Mouse (Mus musculus): Measurements from ENCODE around the gene Slc39a12. TPM values are rescaled to one million over a fixed set of nuclear protein-coding genes. Genes with fewer than 3 reads are reported as not detected.

The Slc39a12 gene
- total and polyA plus RNA-seq, 3 experiments, result 0.08 to 0.32 TPM; not detected in 1

GRCm38 (mm10) chr2:14496150-14496549 lies 108.0 kb downstream of the Slc39a12 start:
- intact Hi-C loops (cut with DNase I), result loop anchor here (10.0 kb wide), 2 partner anchors 109 to 179 kb away; partner anchors contain the start of gene Cacnb2
- TF ChIP-seq POLR2A (IDR thresholded peaks at IDR 0.05; ENCODE audit: insufficient read depth, low read depth, low read length) (no peak), CTCF (IDR thresholded peaks at IDR 0.05) (no peak), EP300 (IDR thresholded peaks at IDR 0.05; ENCODE audit: insufficient read depth, low read depth, low read length) (no peak)
- H3K27ac ChIP-seq, result peak overlapping the region; percentile 36
- no peaks in the 10 kb centered on the region for H3K27me3 ChIP-seq (ENCODE audit: control insufficient read depth, insufficient read depth, low read length)
- no peak overlapping the region for H3K9ac ChIP-seq (ENCODE audit: low read depth, low read length)
- H3K4me1 ChIP-seq (ENCODE audit: control insufficient read depth, insufficient read depth, low read length), result no peaks in the 10 kb centered on the region; the same call in 1 of the 2 replicates
- no peak for DNase-seq
- H3K4me3 ChIP-seq, result no peak overlapping the region
- 4% methylated on average over 2 of the region's 2 CpGs for WGBS
- no peaks in the 10 kb centered on the region for H3K36me3 ChIP-seq (ENCODE audit: control insufficient read depth, insufficient read depth, low read length)
- H3K79me2 ChIP-seq (replicated peaks; ENCODE audit: control insufficient read depth, insufficient read depth, low read length), result no peaks in the 10 kb centered on the region

GRCm38 (mm10) chr2:14502482-14502881 lies 114.4 kb downstream of the Slc39a12 start:
- no peak for DNase-seq
- Histone ChIP-seq H3K36me3 (ENCODE audit: control insufficient read depth, insufficient read depth, low read length) (no peaks in the 10 kb centered on the region), H3K27ac (no peak overlapping the region), H3K4me1 (ENCODE audit: control insufficient read depth, insufficient read depth, low read length) (no peaks in the 10 kb centered on the region), H3K79me2 (replicated peaks; ENCODE audit: control insufficient read depth, insufficient read depth, low read length) (no peaks in the 10 kb centered on the region), H3K27me3 (ENCODE audit: control insufficient read depth, insufficient read depth, low read length) (no peaks in the 10 kb centered on the region), H3K4me3 (no peak overlapping the region), H3K9ac (ENCODE audit: low read depth, low read length) (no peak overlapping the region)
- intact Hi-C loops (cut with DNase I), result no loop called here
- WGBS, result 38% methylated on average over 3 of the region's 3 CpGs
- no peak for TF ChIP-seq POLR2A (IDR thresholded peaks at IDR 0.05; ENCODE audit: insufficient read depth, low read depth, low read length)
- no peak for TF ChIP-seq EP300 (IDR thresholded peaks at IDR 0.05; ENCODE audit: insufficient read depth, low read depth, low read length)
- no peak for TF ChIP-seq CTCF (IDR thresholded peaks at IDR 0.05)

- H3K27me3 ChIP-seq (ENCODE audit: control insufficient read depth, insufficient read depth, low read length), result no peaks in the 10 kb centered on the region
- H3K4me3 ChIP-seq, result no peak overlapping the region
- no peaks in the 10 kb centered on the region for H3K36me3 ChIP-seq (ENCODE audit: control insufficient read depth, insufficient read depth, low read length)
- 81% methylated on average over 5 of the region's 5 CpGs for WGBS
- no peaks in the 10 kb centered on the region for H3K79me2 ChIP-seq (replicated peaks; ENCODE audit: control insufficient read depth, insufficient read depth, low read length)
- H3K9ac ChIP-seq (ENCODE audit: low read depth, low read length), result no peak overlapping the region
- no peaks in the 10 kb centered on the region for H3K4me1 ChIP-seq (ENCODE audit: control insufficient read depth, insufficient read depth, low read length)
- no peak for DNase-seq
- TF ChIP-seq CTCF (IDR thresholded peaks at IDR 0.05) (no peak), EP300 (IDR thresholded peaks at IDR 0.05; ENCODE audit: insufficient read depth, low read depth, low read length) (no peak), POLR2A (IDR thresholded peaks at IDR 0.05; ENCODE audit: insufficient read depth, low read depth, low read length) (no peak)
- H3K27ac ChIP-seq, result no peak overlapping the region
- intact Hi-C loops (cut with DNase I), result no loop called here
These were observed 130.1 kb downstream of the Slc39a12 start for GRCm38 (mm10) chr2:14518237-14518636.

GRCm38 (mm10) chr2:14534325-14535077 lies 146.4 kb downstream of the Slc39a12 start:
- no peak for TF ChIP-seq POLR2A (IDR thresholded peaks at IDR 0.05; ENCODE audit: insufficient read depth, low read depth, low read length)
- no peak for TF ChIP-seq EP300 (IDR thresholded peaks at IDR 0.05; ENCODE audit: insufficient read depth, low read depth, low read length)
- no peak for TF ChIP-seq CTCF (IDR thresholded peaks at IDR 0.05)
- no peaks in the 10 kb centered on the region for H3K79me2 ChIP-seq (replicated peaks; ENCODE audit: control insufficient read depth, insufficient read depth, low read length)
- no peak overlapping the region for H3K4me3 ChIP-seq
- DNase-seq, result no peak
- no peaks in the 10 kb centered on the region for H3K36me3 ChIP-seq (ENCODE audit: control insufficient read depth, insufficient read depth, low read length)
- H3K9ac ChIP-seq (ENCODE audit: low read depth, low read length), result no peak overlapping the region
- no peak overlapping the region for H3K27ac ChIP-seq
- intact Hi-C loops (cut with DNase I), result no loop called here
- no peaks in the 10 kb centered on the region for H3K27me3 ChIP-seq (ENCODE audit: control insufficient read depth, insufficient read depth, low read length)
- no peaks in the 10 kb centered on the region for H3K4me1 ChIP-seq (ENCODE audit: control insufficient read depth, insufficient read depth, low read length)
- 67% methylated on average over 3 of the region's 3 CpGs for WGBS

- Histone ChIP-seq H3K27ac (no peak overlapping the region), H3K4me1 (ENCODE audit: control insufficient read depth, insufficient read depth, low read length) (no peaks in the 10 kb centered on the region), H3K4me3 (no peak overlapping the region), H3K36me3 (ENCODE audit: control insufficient read depth, insufficient read depth, low read length) (no peaks in the 10 kb centered on the region), H3K9ac (ENCODE audit: low read depth, low read length) (no peak overlapping the region), H3K79me2 (replicated peaks; ENCODE audit: control insufficient read depth, insufficient read depth, low read length) (no peaks in the 10 kb centered on the region), H3K27me3 (ENCODE audit: control insufficient read depth, insufficient read depth, low read length) (no peaks in the 10 kb centered on the region)
- no peak for TF ChIP-seq CTCF (IDR thresholded peaks at IDR 0.05)
- TF ChIP-seq EP300 (IDR thresholded peaks at IDR 0.05; ENCODE audit: insufficient read depth, low read depth, low read length), result no peak
- TF ChIP-seq POLR2A (IDR thresholded peaks at IDR 0.05; ENCODE audit: insufficient read depth, low read depth, low read length), result no peak
- 88% methylated on average over 3 of the region's 3 CpGs for WGBS
- intact Hi-C loops (cut with DNase I), result no loop called here
- DNase-seq, result no peak
These were observed 147.1 kb downstream of the Slc39a12 start for GRCm38 (mm10) chr2:14535246-14535671.

- H3K79me2 ChIP-seq (replicated peaks; ENCODE audit: control insufficient read depth, insufficient read depth, low read length), result no peaks in the 10 kb centered on the region
- no peak overlapping the region for H3K4me3 ChIP-seq
- WGBS, result 57% methylated on average over 3 of the region's 3 CpGs
- no peaks in the 10 kb centered on the region for H3K36me3 ChIP-seq (ENCODE audit: control insufficient read depth, insufficient read depth, low read length)
- intact Hi-C loops (cut with DNase I), result no loop called here
- no peak overlapping the region for H3K27ac ChIP-seq
- H3K4me1 ChIP-seq (ENCODE audit: control insufficient read depth, insufficient read depth, low read length), result no peaks in the 10 kb centered on the region
- TF ChIP-seq CTCF (IDR thresholded peaks at IDR 0.05) (no peak), EP300 (IDR thresholded peaks at IDR 0.05; ENCODE audit: insufficient read depth, low read depth, low read length) (no peak), POLR2A (IDR thresholded peaks at IDR 0.05; ENCODE audit: insufficient read depth, low read depth, low read length) (no peak)
- no peak for DNase-seq
- H3K27me3 ChIP-seq (ENCODE audit: control insufficient read depth, insufficient read depth, low read length), result no peaks in the 10 kb centered on the region
- H3K9ac ChIP-seq (ENCODE audit: low read depth, low read length), result no peak overlapping the region
These were observed 149.7 kb downstream of the Slc39a12 start for GRCm38 (mm10) chr2:14537781-14538180.
